Mouse (Mus musculus): ENCODE data around the gene Chka.

Gene Chka

GRCm38 (mm10) chr19:3889096-3889495 is 37.5 kb downstream of the Chka start:
- no peak for DNase-seq (ENCODE audit: low read depth)

GRCm38 (mm10) chr19:3890181-3890580 is 38.6 kb downstream of the Chka start:
- DNase-seq (ENCODE audit: low read depth) = peak; percentile 65

DNA sequence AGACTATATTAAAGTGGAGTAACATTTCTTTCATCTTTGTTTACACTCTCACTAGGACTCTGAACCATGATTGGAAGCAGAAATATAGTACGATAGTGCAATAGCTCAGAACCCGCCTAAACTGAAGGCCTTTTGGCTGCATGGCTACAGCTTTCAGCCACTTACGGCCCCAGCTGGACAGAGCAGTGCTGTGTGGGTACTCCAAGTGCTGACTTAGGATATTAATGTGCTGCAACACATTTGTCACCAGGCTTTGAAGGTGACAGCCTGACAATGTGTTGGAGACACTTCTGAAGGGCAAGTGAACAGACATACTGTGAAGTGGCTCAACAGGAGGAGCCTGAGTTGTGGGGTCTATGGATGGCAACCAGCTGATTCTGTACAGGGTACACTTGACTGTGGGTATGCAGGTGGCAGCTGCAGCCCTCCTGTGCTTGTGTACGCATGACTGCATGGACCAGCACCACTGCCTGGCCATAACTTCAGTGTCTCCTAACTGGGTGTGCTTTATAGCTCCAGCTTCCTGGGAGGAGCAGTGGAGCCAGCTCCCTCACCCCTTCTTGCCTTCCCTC is 42.1 kb downstream of the Chka start:
- DNase-seq (ENCODE audit: low read depth) = no peak

DNA sequence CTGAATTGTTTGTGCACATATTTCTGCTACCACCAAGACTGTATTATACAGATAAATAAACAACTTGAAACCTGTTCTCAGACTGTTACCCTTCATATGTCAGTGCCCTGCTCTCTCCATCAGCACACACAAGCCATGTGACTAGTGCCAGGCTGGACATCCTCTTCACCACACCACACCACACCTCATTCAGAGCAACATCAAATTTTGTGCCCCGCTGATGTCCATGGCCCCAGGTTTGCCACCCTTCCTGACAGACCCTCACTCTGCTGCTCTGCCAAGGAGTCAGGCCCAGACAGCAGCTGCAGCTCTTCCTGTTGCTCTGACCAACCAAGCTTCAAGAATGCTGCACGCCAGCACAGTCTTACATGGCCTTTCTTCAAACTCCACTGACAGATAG is 42.7 kb downstream of the Chka start:
- no peak for DNase-seq (ENCODE audit: low read depth)

- DNase-seq (ENCODE audit: low read depth) = no peak
Measured at GRCm38 (mm10) chr19:3895171-3895631, 43.6 kb downstream of the Chka start.

GRCm38 (mm10) chr19:3896208-3896607 is 44.6 kb downstream of the Chka start:
- DNase-seq (ENCODE audit: low read depth) = no peak

DNA sequence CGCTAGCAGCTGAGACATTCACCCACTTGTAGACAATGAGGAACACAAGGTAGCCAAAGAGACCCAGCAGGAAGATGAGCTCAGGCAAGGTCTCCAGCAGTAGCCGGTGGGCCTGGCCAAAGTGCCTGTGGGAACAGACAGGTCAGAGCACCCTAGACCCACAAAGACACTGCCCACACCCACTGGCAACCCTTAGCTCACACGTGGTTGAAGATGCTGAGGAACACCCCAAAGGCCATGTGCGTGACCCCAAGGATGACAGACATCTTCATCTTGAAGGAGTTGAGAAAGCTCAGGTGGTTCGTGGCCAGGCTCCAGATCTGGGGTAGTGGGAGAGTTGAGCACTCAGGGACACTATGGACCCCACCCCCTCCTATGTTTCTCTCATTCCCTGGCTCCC is 46.0 kb downstream of the Chka start:
- no peak for DNase-seq (ENCODE audit: low read depth)

- DNase-seq (ENCODE audit: low read depth) = no peak
Measured at GRCm38 (mm10) chr19:3898952-3899351, 47.4 kb downstream of the Chka start.

DNA sequence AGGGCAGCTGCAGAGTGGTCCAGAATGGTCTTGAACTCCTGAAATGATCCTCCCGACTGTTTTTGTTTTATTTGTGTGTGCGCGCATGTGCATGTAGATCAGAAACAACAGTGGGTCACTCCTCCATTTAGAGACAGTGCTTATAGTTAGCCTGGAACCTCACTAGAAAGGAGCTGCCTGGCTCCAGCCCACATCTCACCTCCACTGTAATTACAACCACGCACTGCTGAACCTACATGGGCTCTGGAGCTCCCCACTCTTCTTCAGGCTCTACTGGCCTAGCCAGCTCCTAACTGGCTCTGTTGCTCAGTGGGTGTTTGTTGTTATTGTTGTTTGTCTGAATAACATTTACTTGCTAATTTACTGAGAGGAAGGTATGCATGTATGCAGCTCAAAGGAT is 48.0 kb downstream of the Chka start:
- no peak for DNase-seq (ENCODE audit: low read depth)

GRCm38 (mm10) chr19:3902966-3903365 is 51.4 kb downstream of the Chka start:
- no peak for DNase-seq (ENCODE audit: low read depth)

- no peak for DNase-seq (ENCODE audit: low read depth)
Measured at GRCm38 (mm10) chr19:3903648-3904362, 52.2 kb downstream of the Chka start.

GRCm38 (mm10) chr19:3904363-3904675 is 52.7 kb downstream of the Chka start:
- DNase-seq (ENCODE audit: low read depth) = no peak

DNA sequence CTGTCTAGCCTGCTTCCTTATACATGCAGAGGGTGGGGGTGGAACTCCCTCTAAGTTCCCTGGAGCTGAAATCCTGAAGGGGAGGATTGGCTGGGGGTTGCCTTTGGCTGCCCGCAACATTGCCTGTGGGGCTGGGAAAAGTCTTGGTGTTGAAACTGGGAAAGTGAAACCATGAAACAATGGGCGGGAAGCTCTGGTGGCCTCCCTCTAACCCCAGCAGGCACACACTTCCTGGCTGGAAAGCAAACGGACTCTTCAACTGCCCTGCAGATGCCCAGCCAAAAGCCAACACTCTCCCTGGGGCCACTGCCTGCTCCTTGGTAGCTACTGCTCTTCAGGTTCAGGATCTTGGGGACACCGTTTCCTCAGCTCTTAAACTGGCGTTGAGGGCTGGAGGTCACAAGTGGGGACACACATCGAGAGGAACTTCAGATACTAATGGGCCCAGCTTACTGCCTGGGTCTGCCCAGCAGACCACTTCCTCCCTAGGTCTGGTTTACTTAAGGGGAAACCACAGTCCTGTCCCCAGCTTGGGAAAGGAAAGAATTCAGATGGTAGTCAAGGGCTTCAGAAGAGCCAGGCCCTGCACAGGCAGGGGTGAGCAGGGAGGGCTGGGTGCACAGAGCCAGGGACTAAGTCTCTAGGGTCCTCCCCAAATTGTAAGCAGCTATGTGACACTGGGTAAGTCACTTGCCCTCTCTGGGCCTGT is 53.8 kb downstream of the Chka start:
- peak; percentile 52 for DNase-seq (ENCODE audit: low read depth)

DNA sequence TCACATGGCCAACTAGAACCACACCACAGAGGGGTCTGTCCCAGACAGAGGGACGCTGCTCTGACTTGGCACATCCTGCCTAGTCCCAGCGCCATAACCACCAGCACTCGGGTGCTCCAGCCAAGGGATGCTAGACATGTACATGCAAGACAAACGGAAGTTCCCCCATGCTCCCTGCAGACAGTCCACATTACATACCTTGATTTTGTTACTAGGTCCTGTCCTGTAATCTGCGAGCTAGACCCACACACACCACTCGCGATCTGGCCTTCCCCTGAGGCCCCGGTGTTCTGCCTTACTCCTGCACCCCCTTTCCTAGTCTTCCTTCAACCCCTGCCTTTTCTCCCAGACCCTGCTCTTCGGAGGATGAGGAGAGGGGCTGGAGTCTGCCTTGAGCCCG is 54.8 kb downstream of the Chka start:
- peak; percentile 58 for DNase-seq (ENCODE audit: low read depth)

DNA sequence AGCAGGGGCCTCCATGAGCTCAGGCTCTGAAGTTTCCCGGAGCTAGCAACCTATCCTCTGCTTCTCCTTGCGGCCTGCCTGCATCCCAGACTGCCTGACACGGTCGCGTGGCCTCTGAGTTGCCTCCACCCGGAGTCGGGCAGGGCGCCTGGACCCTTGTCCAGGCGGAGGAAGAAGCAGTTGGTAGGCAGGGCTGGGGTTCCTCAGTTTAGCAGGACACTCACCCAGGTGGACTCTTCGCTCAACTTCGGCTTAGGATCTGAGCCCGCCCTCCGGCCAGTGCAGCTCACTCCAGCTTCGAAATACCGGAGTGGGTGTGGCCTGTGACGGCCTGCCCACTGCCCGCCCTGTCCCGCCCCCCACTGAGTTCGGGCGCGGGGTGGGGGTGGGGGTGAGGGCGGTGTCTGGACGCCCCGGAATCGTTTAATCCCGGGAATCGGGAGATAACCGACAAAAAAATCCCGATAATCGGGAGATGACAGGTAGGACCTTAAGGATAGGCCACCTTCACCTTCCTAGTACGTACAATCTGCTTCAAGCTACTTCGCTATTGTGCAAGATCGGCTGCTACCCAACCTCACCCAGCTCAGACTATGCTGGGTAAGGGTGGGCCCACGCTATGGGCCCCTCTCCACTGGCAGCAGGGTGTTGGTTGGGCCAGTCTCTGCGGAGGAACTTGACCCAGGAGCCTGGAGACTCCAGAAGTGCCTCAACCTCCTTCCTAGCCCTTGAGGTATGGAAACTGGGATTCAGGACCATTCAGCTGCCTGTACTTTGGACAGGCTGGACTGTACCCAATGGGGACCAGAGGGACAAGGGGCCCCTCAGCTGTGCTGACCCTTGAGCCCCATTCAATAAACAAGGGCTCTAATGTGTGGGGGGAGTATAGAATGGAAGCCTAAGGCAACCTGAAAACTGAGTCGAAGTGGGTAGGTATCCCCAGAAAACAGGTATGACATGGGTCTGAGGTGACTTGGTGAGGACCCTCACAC is 55.5 kb downstream of the Chka start, which contains the start of gene Tcirg1:
TSS of gene Tcirg1 (minus strand) at position 339 of the 992 bp plus-strand sequence.
- DNase-seq (ENCODE audit: low read depth) = peak; percentile 85

DNA sequence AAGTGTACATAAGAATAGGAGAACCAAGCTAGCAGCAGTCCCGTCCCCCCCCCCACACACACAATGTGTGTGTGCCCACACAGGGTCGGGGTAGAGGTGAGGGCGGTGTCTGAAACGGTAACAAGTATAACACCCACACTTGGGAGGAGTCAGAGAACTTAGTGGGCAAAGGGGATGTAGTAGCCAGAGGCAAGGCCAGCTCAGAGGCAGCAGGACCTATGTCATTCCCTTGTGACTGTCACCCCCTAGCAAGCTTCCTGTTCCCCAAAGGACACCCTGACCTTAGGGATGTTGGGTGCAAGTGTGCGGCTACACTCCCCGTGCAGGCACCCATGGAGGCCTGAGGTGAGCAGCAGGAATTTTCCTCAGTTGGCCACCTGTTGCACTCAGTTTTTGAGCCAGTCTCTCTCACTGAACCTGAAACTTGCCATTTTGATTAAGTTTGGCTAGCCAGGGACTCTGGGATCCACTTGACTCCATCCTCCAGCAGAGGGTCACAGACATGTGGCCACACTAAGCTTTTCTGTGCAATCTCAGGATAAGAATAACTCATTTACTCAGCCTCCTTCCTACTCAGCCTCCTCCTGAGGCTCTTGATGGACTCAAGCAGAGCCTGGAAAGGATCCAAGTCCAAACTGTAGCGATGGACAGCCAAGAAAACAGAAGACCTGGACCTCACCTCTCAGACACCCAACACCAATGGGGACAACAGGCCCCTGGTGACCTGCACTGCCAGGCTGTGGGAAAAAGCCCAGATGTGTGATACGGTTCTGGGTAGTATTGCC is 56.5 kb downstream of the Chka start:
- DNase-seq (ENCODE audit: low read depth) = peak; percentile 12

DNA sequence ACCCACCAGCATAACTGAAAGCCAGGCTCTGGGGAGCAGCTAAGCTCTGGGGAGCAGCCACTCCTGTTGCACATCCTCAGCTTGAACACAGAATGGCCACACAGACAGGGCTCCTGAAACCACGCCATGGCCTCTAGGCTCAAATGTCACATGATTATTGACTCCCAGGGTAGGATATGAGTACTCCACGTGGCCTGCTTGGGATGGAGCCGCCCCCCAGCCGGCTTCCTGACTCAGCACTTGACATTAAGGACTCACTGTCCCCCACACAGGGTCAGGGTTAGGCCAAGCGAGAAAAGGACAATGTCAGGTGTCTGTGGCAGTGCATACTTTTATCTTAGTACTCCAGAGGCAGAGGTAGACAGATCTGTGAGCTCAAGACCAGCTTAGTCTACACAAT is 58.6 kb downstream of the Chka start:
- no peak for DNase-seq (ENCODE audit: low read depth)

- peak; percentile 98 for DNase-seq (ENCODE audit: low read depth)
Measured at GRCm38 (mm10) chr19:3912337-3913204, 61.0 kb downstream of the Chka start, which contains the start of gene Ndufs8. Ndufs8 (minus strand) TSS chr19:3912774.

DNA sequence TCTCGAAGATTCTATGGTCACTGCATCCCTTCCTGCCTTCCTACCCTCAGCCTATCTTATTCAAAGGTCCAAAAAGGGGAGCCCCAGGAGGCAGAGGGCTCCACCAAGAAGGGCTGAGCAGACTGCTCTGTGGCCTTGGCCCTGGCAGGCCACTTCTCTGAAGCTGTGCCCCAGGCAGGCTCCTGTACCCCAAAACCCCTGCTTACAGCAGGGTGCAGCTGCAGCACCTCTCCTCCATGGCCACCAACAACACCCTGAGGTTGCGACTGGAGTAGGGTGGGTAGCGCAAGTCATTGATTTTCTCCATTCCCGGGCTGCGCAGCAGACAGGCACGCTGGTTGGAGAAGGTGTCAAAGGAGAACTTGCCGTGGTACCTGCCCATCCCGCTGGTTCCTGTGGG is 62.1 kb downstream of the Chka start:
- no peak for DNase-seq (ENCODE audit: low read depth)

DNA sequence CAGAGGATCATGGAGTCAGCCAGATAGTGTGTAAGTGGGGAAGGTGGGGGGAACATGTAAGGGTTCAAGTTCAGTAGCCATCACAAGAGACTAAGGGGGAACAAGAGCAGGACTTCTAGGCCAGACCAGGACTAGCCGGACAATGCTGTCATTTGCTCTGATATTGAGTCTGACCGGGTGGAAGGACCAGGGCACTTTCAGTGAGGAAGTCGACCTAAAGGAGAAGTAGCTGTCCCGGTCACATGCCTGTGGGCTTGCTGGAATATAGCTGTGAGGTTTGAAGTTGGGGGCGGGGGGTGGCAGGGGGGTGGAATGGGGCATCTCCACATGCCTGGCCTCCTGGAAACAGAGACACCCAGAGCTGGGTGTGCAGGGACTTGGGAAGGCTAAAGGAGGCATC is 63.0 kb downstream of the Chka start:
- DNase-seq (ENCODE audit: low read depth) = no peak
